Mouse (Mus musculus) CH12.LX (cell line): ENCODE measurements around the gene Acsm2.

Experiments
- CTCF ChIP-seq, 2 experiments: IDR thresholded peaks in 1 of 2; conservative IDR thresholded peaks in 1 of 2; 2 replicates each; pipeline ENCODE4 v1.5.1; 2011 to 2012; ENCODE audit warnings: low read depth in 2 of 2, low read length in 2 of 2, improper control_type of control experiment in 1 of 2, inconsistent platforms in 1 of 2, mild to moderate bottlenecking in 1 of 2, moderate library complexity in 1 of 2
- MAX ChIP-seq: IDR thresholded peaks from 2 replicates; pipeline ENCODE4 v1.6.1; 2011; ENCODE audit warnings: low read length, improper control_type of control experiment
- NELFE ChIP-seq: IDR thresholded peaks from 2 replicates; pipeline ENCODE4 v1.6.1; 2011; ENCODE audit warnings: low read depth, low read length, improper control_type of control experiment
- POLR2A ChIP-seq: IDR thresholded peaks from 2 replicates; pipeline ENCODE4 v1.6.1; 2011; ENCODE audit warnings: low read depth, mild to moderate bottlenecking, improper control_type of control experiment, low read length
- TCF12 ChIP-seq: IDR thresholded peaks from 2 replicates; pipeline ENCODE4 v1.6.1; 2014; ENCODE audit warnings: low read depth, mild to moderate bottlenecking, inconsistent platforms, low read length, improper control_type of control experiment

DNA sequence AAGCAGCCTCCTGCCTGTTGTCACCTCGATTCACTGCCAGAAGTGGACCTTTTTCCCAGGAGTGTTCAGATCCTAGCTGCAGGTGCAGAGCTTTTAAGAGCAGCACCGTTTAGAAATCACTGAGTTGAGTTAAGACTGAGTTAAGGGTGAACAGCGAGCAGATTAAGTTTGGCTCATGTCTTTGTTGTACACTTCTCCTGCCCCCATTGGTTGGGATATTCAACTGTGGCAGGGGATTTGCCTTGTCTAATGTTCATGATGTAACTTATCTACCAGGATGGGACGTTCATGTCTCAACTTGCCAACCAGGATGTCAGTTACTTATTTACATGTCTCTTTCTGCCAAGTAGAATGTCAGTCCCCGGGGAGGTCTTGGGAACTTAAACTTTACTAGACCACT is 88.2 kb downstream of the Acsm2 start:
- TF ChIP-seq CTCF (conservative IDR thresholded peaks at IDR 0.05 in 1 of 2, IDR thresholded peaks at IDR 0.05 in 1 of 2; ENCODE audit: low read depth in 2 of 2, low read length in 2 of 2) (no peak), MAX (no peak), POLR2A (no peak), TCF12 (no peak), NELFE (no peak)
